Mouse (Mus musculus): ENCODE results near the gene 1700067P10Rik. TPM values are rescaled to one million over a fixed set of nuclear protein-coding genes. Genes with fewer than 3 reads are reported as not detected.

1700067P10Rik gene
- total and polyA plus RNA-seq, 3 experiments: not detected

DNA sequence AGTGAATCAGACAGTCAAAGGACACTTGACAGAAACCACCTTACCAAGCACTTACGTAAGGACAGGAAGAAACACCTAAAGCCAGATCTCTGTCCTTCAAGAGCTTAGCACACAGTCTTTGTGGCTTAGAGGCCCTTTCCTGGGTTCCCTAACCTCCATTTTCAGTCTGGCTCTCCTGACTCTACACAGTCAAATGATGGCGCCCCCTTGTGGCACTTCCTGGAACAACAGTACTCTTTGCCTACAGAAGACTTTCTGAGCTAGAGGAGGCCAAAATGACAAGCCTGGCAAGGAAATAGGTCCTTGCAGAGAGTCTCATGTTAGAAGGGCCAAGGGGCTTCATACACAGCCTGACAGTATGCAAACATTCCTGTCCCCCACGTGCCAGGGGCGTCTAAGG, 43.5 kb upstream of the 1700067P10Rik start:
- peaks cover 0 to 21% of the 10 kb centered on the region in 2 experiments; a peak in 2 of 4 replicates for H3K4me1 ChIP-seq (ENCODE audit: control insufficient read depth in 1 of 2, insufficient read depth in 2 of 2)
- no peak overlapping the region for H3K27ac ChIP-seq (ENCODE audit: insufficient read depth, low read depth)
- peak; percentile 79 for DNase-seq (ENCODE audit: extremely low read depth)
- no peak overlapping the region for H3K9ac ChIP-seq (ENCODE audit: insufficient read depth, low read depth)
- H3K27me3 ChIP-seq (replicated peaks): no peaks in the 10 kb centered on the region
- no peak overlapping the region for H3K4me3 ChIP-seq (replicated peaks in 1 of 3; ENCODE audit: low read depth in 2 of 3, low read length in 2 of 3, poor library complexity in 1 of 3)
- dilution Hi-C loops (cut with MboI; ENCODE audit: extremely low pct_ligation_motif_present, extremely low pct_unique_long_range_greater_than_20kb, low sequenced_read_pairs) (no loop called here), in situ Hi-C loops (cut with MboI; ENCODE audit: low pct_ligation_motif_present, low pct_unique_long_range_greater_than_20kb, low sequenced_read_pairs) (loop anchor here (10.0 kb wide), 2 partner anchors 49 to 251 kb away; no protein-coding TSS in a partner anchor)
- no peak for TF ChIP-seq CHD1 (IDR thresholded peaks at IDR 0.05; ENCODE audit: low read depth, low read length)
- TF ChIP-seq RAD21 (IDR thresholded peaks at IDR 0.05; ENCODE audit: low read depth, low read length): peak; percentile 58
- TF ChIP-seq ZNF384 (IDR thresholded peaks at IDR 0.05; ENCODE audit: low read depth, low read length): no peak
- TF ChIP-seq CTCF (conservative IDR thresholded peaks at IDR 0.05 in 1 of 2, IDR thresholded peaks at IDR 0.05 in 1 of 2; ENCODE audit: low read depth in 2 of 2, low read length in 2 of 2): peak; percentile 84 to 86
- no peak for TF ChIP-seq E2F4 (IDR thresholded peaks at IDR 0.05; ENCODE audit: insufficient replicate concordance, low read depth, low read length)
- no peak for TF ChIP-seq ETS1 (conservative IDR thresholded peaks at IDR 0.05; ENCODE audit: low read depth, low read length)
- no peak for TF ChIP-seq IRF4 (IDR thresholded peaks at IDR 0.05; ENCODE audit: low read depth, low read length)
- TF ChIP-seq CHD2 (IDR thresholded peaks at IDR 0.05; ENCODE audit: low read length): no peak
- TF ChIP-seq ELF1 (IDR thresholded peaks at IDR 0.05; ENCODE audit: low read depth, low read length): peak; percentile 82
- TF ChIP-seq SIN3A (IDR thresholded peaks at IDR 0.05; ENCODE audit: low read length): no peak
- peak; percentile 87 for TF ChIP-seq SMC3 (IDR thresholded peaks at IDR 0.05; ENCODE audit: low read depth, low read length)
- TF ChIP-seq GABPA (IDR thresholded peaks at IDR 0.05; ENCODE audit: insufficient replicate concordance, low read depth, low read length): no peak
- no peak for TF ChIP-seq TBP (conservative IDR thresholded peaks at IDR 0.05; ENCODE audit: low read depth, low read length)
- no peak for TF ChIP-seq EP300 (IDR thresholded peaks at IDR 0.05; ENCODE audit: low read length)
- no peak for TF ChIP-seq HCFC1 (IDR thresholded peaks at IDR 0.05; ENCODE audit: low read depth, low read length)
- no peak for TF ChIP-seq UBTF (IDR thresholded peaks at IDR 0.05; ENCODE audit: low read depth, low read length)
- H3K9me3 ChIP-seq (replicated peaks; ENCODE audit: low read length): no peaks in the 10 kb centered on the region
- H3K4me2 ChIP-seq (ENCODE audit: insufficient read depth, low read depth, poor library complexity, severe bottlenecking): no peak overlapping the region
- no peaks in the 10 kb centered on the region for H3K36me3 ChIP-seq (replicated peaks in 1 of 2; ENCODE audit: control insufficient read depth in 1 of 2, insufficient read depth in 1 of 2, low read length in 1 of 2)
- H3K79me2 ChIP-seq (replicated peaks; ENCODE audit: control insufficient read depth, extremely low read depth, insufficient read depth, poor library complexity, severe bottlenecking): no peaks in the 10 kb centered on the region

DNA sequence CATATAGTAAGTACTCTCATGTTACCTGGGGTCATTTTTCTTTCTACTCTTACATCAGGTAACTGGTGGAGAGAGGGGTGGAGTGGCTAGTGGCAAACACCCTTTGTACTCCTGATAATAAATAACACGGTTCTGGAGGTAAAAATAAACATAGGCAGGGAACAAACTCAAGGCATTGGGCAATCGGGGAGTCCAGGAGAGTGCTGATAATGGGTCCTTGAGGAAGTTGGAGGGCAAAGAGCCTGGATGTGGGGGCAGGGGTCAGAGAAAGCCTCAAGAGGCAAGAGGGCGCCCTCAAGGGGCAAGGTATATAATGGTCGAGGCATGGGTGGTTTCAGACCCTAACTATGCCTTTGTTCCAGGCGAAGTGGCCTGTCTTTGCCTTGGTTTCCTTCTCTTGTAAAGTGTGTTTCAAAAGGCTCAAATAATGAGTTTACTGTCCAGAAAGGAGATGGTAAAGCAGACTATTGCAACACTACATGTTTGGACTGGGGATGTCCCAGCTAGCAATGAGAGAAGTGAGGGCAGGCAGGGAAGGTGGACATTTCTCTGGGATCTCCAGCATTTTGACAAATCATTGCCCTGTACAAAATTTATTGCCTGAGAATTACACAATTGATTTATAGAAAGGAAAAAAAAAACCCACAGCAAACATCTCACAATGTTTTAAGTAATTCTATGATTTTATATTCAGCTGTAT, 37.3 kb upstream of the 1700067P10Rik start:
- Histone ChIP-seq H3K36me3 (replicated peaks in 1 of 2; ENCODE audit: control insufficient read depth in 1 of 2, insufficient read depth in 1 of 2, low read length in 1 of 2) (no peaks in the 10 kb centered on the region), H3K27me3 (replicated peaks) (peaks cover 2% of the 10 kb centered on the region), H3K79me2 (replicated peaks; ENCODE audit: control insufficient read depth, extremely low read depth, insufficient read depth, poor library complexity, severe bottlenecking) (no peaks in the 10 kb centered on the region), H3K9me3 (replicated peaks; ENCODE audit: low read length) (peaks cover 8% of the 10 kb centered on the region), H3K4me2 (ENCODE audit: insufficient read depth, low read depth, poor library complexity, severe bottlenecking) (no peak overlapping the region), H3K4me1 (ENCODE audit: control insufficient read depth in 1 of 2, insufficient read depth in 2 of 2) (peaks cover 5 to 11% of the 10 kb centered on the region in 2 experiments; a peak in 2 of 4 replicates), H3K4me3 (replicated peaks in 1 of 3; ENCODE audit: low read depth in 2 of 3, low read length in 2 of 3, poor library complexity in 1 of 3) (no peak overlapping the region), H3K9ac (ENCODE audit: insufficient read depth, low read depth) (no peak overlapping the region), H3K27ac (ENCODE audit: insufficient read depth, low read depth) (no peak overlapping the region)
- DNase-seq (ENCODE audit: extremely low read depth): no peak
- in situ Hi-C loops (cut with MboI; ENCODE audit: low pct_ligation_motif_present, low pct_unique_long_range_greater_than_20kb, low sequenced_read_pairs): no loop called here
- TF ChIP-seq E2F4 (IDR thresholded peaks at IDR 0.05; ENCODE audit: insufficient replicate concordance, low read depth, low read length): no peak
- peak; percentile 4 for TF ChIP-seq RAD21 (IDR thresholded peaks at IDR 0.05; ENCODE audit: low read depth, low read length)
- no peak for TF ChIP-seq SIN3A (IDR thresholded peaks at IDR 0.05; ENCODE audit: low read length)
- TF ChIP-seq ZNF384 (IDR thresholded peaks at IDR 0.05; ENCODE audit: low read depth, low read length): no peak
- TF ChIP-seq CTCF (conservative IDR thresholded peaks at IDR 0.05 in 1 of 2, IDR thresholded peaks at IDR 0.05 in 1 of 2; ENCODE audit: low read depth in 2 of 2, low read length in 2 of 2): peak in 1 of 2 experiments; percentile 38; a peak in 2 of 4 replicates
- TF ChIP-seq POLR2AphosphoS2 (IDR thresholded peaks at IDR 0.05; ENCODE audit: low read depth, low read length): no peak
- no peak for TF ChIP-seq ELF1 (IDR thresholded peaks at IDR 0.05; ENCODE audit: low read depth, low read length)
- dilution Hi-C loops (cut with MboI; ENCODE audit: extremely low pct_ligation_motif_present, extremely low pct_unique_long_range_greater_than_20kb, low sequenced_read_pairs): no loop called here
